Mouse (Mus musculus): ENCODE data around the gene Alx3.

The Alx3 gene

DNA sequence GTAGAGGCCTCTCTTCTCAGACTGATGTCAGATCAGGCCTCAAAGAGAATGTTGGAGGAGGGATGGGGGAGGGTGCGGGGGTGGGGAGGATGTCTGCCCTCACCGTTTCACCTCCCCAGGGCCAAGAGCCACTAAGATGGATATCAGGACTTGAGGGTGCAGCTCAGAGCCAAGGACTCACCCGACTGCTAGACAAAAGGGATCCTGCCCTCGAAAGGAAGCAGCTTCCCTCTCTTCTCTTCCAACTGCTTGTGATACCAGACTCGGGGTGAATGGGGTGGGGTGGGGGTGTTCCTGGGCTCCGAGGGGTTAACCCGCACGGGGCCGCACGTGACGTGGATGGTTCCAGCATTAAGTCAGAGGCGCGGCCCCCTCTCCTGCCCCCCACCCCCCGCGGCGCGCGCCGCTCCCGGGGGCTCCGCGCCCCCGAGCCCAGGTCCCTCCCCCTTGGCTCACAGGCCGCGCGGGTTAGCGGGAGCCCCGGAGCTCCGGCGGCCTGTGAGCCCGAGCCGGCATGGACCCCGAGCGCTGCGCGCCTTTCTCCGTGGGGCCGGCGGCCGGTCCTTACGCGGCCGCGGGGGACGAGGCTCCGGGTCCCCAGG lies at the start of gene Alx3:
TSS of gene Alx3 (plus strand) at position 370 of the 602 bp plus-strand sequence.
- H3K4me1 ChIP-seq (replicated peaks; ENCODE audit: low read depth, low read length) = peaks cover 30% of the 10 kb centered on the region
- no peaks in the 10 kb centered on the region for H3K9me3 ChIP-seq (ENCODE audit: low read length)
- peaks cover 93% of the 10 kb centered on the region for H3K27me3 ChIP-seq (ENCODE audit: insufficient read depth, low read length)
- TF ChIP-seq CTCF (conservative IDR thresholded peaks at IDR 0.05; ENCODE audit: low read length) = no peak
- no peak for TF ChIP-seq POU5F1 (IDR thresholded peaks at IDR 0.05; ENCODE audit: borderline replicate concordance, low read length)
- no peak for TF ChIP-seq NANOG (IDR thresholded peaks at IDR 0.05; ENCODE audit: borderline replicate concordance, low read length)
- no peaks in the 10 kb centered on the region for H3K36me3 ChIP-seq (ENCODE audit: insufficient read depth, low read length)
- peak within 1 kb of the TSS; percentile 75 for H3K4me3 ChIP-seq (replicated peaks; ENCODE audit: low read length)

DNA sequence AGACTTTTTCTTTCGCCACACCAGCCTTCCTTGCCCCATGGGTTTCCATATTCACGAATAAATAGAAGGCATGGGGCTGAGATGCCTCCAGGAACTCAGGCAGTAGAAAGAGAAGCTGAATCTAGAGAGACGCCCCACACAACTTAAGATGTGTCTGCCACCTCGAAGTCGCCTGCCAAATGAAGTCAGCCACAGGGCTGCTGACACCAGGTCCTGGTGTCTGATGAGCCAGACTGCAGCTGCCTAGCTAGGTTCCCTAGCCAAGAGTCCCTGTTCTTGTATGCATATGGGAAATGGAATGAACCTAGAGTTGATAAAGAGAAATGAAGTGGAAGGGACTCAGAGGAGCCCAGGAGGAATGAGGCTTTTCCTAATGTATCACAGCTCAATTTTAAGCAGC lies 49.6 kb upstream of the Alx3 start:
- Histone ChIP-seq H3K4me3 (replicated peaks; ENCODE audit: low read length) (no peak overlapping the region), H3K27me3 (ENCODE audit: insufficient read depth, low read length) (peaks cover 23% of the 10 kb centered on the region), H3K36me3 (ENCODE audit: insufficient read depth, low read length) (no peaks in the 10 kb centered on the region), H3K9me3 (ENCODE audit: low read length) (no peaks in the 10 kb centered on the region), H3K4me1 (replicated peaks; ENCODE audit: low read depth, low read length) (no peaks in the 10 kb centered on the region)
- TF ChIP-seq CTCF (conservative IDR thresholded peaks at IDR 0.05; ENCODE audit: low read length) (no peak), NANOG (IDR thresholded peaks at IDR 0.05; ENCODE audit: borderline replicate concordance, low read length) (no peak), POU5F1 (IDR thresholded peaks at IDR 0.05; ENCODE audit: borderline replicate concordance, low read length) (no peak)

DNA sequence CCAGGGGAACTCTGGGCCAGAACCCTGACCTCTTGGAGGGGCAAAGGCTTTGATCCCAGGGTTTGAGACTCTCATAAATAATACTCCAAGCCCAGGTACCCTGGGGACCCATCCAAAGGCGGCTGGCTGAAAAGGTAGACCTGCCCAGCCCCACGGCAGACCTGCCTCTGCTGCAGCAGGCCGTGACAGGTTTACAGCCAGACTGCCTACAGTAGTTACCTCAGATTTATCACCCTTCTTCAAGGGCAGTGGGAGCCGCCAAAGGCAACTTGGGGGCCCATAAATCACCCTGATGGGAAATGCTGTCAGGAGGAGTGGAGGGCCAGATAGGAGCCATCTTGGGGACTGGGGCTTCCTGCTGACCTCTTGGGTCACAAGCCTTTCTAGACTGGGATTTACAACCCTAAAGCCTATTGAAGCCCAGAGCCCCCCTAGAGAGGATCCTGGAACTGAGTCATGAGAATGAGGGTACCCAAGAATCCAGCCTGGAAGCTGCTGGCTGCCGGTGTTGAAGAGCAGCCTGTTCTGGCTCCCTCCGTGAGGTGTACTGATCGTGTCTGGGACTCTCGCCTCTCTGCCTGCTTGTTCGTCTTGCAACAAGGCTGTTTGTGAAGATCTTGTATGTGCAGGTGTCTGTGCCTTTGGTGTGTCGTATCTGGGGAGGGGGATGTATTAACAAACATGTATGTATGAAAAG lies 49.0 kb upstream of the Alx3 start:
- no peak overlapping the region for H3K4me3 ChIP-seq (replicated peaks; ENCODE audit: low read length)
- H3K9me3 ChIP-seq (ENCODE audit: low read length) = no peaks in the 10 kb centered on the region
- H3K36me3 ChIP-seq (ENCODE audit: insufficient read depth, low read length) = no peaks in the 10 kb centered on the region
- TF ChIP-seq NANOG (IDR thresholded peaks at IDR 0.05; ENCODE audit: borderline replicate concordance, low read length) = no peak
- no peak for TF ChIP-seq CTCF (conservative IDR thresholded peaks at IDR 0.05; ENCODE audit: low read length)
- no peak for TF ChIP-seq POU5F1 (IDR thresholded peaks at IDR 0.05; ENCODE audit: borderline replicate concordance, low read length)
- peaks cover 17% of the 10 kb centered on the region for H3K27me3 ChIP-seq (ENCODE audit: insufficient read depth, low read length)
- no peaks in the 10 kb centered on the region for H3K4me1 ChIP-seq (replicated peaks; ENCODE audit: low read depth, low read length)

DNA sequence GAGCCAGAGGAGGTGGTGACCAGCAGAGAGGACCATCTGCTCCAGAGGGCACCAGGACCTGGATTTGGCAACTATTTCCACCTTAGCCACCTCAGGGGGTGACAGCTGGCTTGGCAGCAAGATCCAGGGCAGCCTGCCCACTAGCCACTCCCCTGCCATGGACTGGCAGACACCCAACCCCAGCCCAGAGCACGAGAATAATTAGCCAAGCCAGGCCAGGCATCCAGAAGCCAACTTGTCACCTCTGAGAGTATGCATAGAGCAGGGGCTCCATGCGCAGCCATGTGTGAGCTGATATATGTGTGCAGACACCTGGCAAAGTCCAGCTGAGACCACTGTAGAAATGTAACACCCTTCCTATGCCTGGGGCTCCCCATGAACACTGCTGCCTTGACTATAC lies 47.9 kb upstream of the Alx3 start:
- TF ChIP-seq NANOG (IDR thresholded peaks at IDR 0.05; ENCODE audit: borderline replicate concordance, low read length) (no peak), POU5F1 (IDR thresholded peaks at IDR 0.05; ENCODE audit: borderline replicate concordance, low read length) (no peak), CTCF (conservative IDR thresholded peaks at IDR 0.05; ENCODE audit: low read length) (no peak)
- peaks cover 18% of the 10 kb centered on the region for H3K27me3 ChIP-seq (ENCODE audit: insufficient read depth, low read length)
- H3K9me3 ChIP-seq (ENCODE audit: low read length) = no peaks in the 10 kb centered on the region
- no peaks in the 10 kb centered on the region for H3K36me3 ChIP-seq (ENCODE audit: insufficient read depth, low read length)
- no peaks in the 10 kb centered on the region for H3K4me1 ChIP-seq (replicated peaks; ENCODE audit: low read depth, low read length)
- H3K4me3 ChIP-seq (replicated peaks; ENCODE audit: low read length) = no peak overlapping the region

DNA sequence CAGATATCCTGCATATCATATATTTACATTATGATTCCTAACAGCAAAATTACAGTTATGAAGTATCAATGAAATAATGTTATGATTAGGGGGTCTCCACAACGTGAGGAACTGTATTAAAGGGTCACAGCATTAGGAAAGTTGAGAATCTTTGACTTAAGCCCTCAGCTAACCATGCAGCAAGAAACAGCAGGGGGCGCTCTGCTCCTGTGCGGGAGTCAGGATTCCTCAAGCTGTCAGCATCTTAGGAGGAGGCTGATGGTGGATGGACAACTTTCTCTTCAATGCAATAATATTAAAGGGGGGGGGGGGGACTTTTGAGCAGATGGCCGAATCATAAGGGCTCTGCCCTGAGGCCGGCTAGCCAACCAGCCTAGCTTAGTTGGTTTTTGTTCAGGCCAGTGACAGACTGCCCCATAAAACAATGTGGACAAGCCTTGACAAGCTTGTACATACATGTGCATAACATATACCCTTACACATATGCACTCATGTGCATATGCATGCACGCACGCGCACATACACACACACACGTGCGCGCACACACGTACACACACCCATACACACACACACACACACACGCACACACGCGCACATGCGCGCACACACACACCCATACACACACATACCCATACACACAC lies 44.3 kb upstream of the Alx3 start:
- no peaks in the 10 kb centered on the region for H3K9me3 ChIP-seq (ENCODE audit: low read length)
- H3K4me3 ChIP-seq (replicated peaks; ENCODE audit: low read length) = no peak overlapping the region
- no peaks in the 10 kb centered on the region for H3K36me3 ChIP-seq (ENCODE audit: insufficient read depth, low read length)
- TF ChIP-seq NANOG (IDR thresholded peaks at IDR 0.05; ENCODE audit: borderline replicate concordance, low read length) (no peak), CTCF (conservative IDR thresholded peaks at IDR 0.05; ENCODE audit: low read length) (peak; percentile 80)
- H3K4me1 ChIP-seq (replicated peaks; ENCODE audit: low read depth, low read length) = no peaks in the 10 kb centered on the region
- peaks cover 21% of the 10 kb centered on the region; the same call in 1 of the 2 replicates for H3K27me3 ChIP-seq (ENCODE audit: insufficient read depth, low read length)

DNA sequence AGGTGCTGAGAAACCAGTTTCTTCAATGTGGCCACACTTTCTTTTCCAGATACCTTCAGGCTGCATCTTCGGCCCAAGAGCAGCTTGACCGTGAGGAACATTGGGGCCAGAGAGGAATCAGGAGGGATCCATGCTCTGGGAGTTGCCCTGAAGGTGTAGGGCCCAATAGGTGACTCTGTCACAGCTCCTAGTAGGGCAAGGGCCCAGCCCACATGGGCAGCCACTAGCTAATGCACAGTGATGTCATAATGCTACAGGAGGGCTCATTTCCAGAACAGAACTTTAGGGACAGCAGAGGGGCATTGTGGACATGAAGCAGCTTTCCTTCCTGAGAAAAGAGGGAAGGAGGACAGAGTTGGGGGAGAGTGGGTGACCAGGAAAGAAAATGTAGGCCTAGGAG lies 40.0 kb upstream of the Alx3 start, which contains the start of gene Ubl4b:
TSS of gene Ubl4b (minus strand) at position 232 of the 400 bp plus-strand sequence.
- Histone ChIP-seq H3K27me3 (ENCODE audit: insufficient read depth, low read length) (peaks cover 19% of the 10 kb centered on the region; the same call in 1 of the 2 replicates), H3K4me3 (replicated peaks; ENCODE audit: low read length) (no peak within 1 kb of the TSS), H3K36me3 (ENCODE audit: insufficient read depth, low read length) (no peaks in the 10 kb centered on the region), H3K9me3 (ENCODE audit: low read length) (no peaks in the 10 kb centered on the region), H3K4me1 (replicated peaks; ENCODE audit: low read depth, low read length) (no peaks in the 10 kb centered on the region)
- no peak for TF ChIP-seq NANOG (IDR thresholded peaks at IDR 0.05; ENCODE audit: borderline replicate concordance, low read length)
- TF ChIP-seq POU5F1 (IDR thresholded peaks at IDR 0.05; ENCODE audit: borderline replicate concordance, low read length) = no peak
- TF ChIP-seq CTCF (conservative IDR thresholded peaks at IDR 0.05; ENCODE audit: low read length) = no peak

DNA sequence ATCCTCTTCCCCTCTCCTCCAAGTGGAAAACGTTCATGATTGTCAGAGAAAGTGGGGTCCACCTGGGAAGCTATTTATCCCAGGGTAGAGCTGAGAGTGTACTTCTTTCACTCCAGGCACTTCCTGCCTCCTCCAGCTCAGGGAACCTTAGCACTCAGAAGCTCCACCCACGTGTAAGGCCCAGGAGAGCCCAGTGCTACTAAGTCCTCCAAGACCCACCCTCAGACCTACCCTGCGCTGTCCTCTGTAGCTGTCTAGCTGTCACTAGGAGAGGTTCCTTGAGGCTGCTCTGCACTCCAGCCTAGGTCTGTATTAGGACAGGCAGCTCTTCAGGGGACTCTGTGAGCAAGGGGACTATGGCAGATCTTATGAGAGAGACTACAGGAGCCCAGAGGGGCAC lies 36.1 kb upstream of the Alx3 start:
- Histone ChIP-seq H3K27me3 (ENCODE audit: insufficient read depth, low read length) (peaks cover 11% of the 10 kb centered on the region; the same call in 1 of the 2 replicates), H3K4me1 (replicated peaks; ENCODE audit: low read depth, low read length) (peaks cover 3% of the 10 kb centered on the region; the same call in 1 of the 2 replicates), H3K36me3 (ENCODE audit: insufficient read depth, low read length) (no peaks in the 10 kb centered on the region), H3K9me3 (ENCODE audit: low read length) (no peaks in the 10 kb centered on the region), H3K4me3 (replicated peaks; ENCODE audit: low read length) (no peak overlapping the region)
- no peak for TF ChIP-seq CTCF (conservative IDR thresholded peaks at IDR 0.05; ENCODE audit: low read length)
- no peak for TF ChIP-seq NANOG (IDR thresholded peaks at IDR 0.05; ENCODE audit: borderline replicate concordance, low read length)
- no peak for TF ChIP-seq POU5F1 (IDR thresholded peaks at IDR 0.05; ENCODE audit: borderline replicate concordance, low read length)

DNA sequence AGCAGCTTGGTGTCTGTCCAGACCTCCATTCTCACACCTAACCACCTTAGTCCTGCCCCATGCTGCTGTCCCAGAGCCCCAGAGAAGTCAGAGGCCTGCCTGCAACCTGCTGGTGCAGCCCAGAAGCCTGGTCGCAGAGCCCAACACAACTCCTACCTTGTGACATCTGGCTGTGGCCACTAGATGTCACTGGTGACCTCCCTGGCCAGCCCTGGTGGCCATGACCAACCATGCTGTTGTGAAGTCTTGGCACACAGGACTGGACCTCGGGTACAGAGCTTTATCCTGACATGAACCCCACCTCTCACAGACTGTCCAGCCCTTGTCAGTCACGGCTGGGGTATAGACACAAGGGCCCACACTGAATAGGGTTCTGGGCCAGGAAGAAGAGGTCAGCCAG lies 35.6 kb upstream of the Alx3 start:
- TF ChIP-seq NANOG (IDR thresholded peaks at IDR 0.05; ENCODE audit: borderline replicate concordance, low read length) (no peak), CTCF (conservative IDR thresholded peaks at IDR 0.05; ENCODE audit: low read length) (peak; percentile 33)
- Histone ChIP-seq H3K4me1 (replicated peaks; ENCODE audit: low read depth, low read length) (peaks cover 3% of the 10 kb centered on the region; the same call in 1 of the 2 replicates), H3K9me3 (ENCODE audit: low read length) (no peaks in the 10 kb centered on the region), H3K27me3 (ENCODE audit: insufficient read depth, low read length) (peaks cover 6% of the 10 kb centered on the region; the same call in 1 of the 2 replicates), H3K36me3 (ENCODE audit: insufficient read depth, low read length) (no peaks in the 10 kb centered on the region), H3K4me3 (replicated peaks; ENCODE audit: low read length) (no peak overlapping the region)
